Mouse (Mus musculus) lung, postnatal 0 days (tissue): ENCODE measurements around the gene Iqck.

Experiments used
- CTCF ChIP-seq: IDR thresholded peaks from 2 replicates; pipeline ENCODE4 v1.5.1; 2016; ENCODE audit warnings: antibody characterized with exemption, mild to moderate bottlenecking
- EP300 ChIP-seq: IDR thresholded peaks from 2 replicates; pipeline ENCODE4 v1.6.1; 2016; ENCODE audit warnings: antibody characterized with exemption, mild to moderate bottlenecking, control low read depth

DNA sequence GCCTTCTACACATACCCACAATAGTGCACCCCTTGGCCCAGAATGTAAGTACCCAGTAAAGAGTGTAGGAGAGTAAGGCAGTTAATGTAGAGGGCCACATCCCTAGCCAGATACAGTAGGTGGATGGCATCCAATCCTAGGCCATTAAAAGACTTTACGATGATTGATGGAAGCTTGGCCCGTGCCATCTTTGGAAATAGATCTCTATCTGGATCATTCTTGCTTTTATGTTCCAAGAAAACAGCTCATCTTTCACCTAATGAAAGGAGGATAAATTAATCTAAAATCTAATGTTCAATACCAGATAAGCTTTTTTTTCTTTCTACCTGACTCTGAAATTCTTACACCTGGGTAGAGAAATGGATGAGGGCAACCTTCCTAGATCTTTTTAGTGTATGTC, 55.6 kb downstream of the Iqck start:
- TF ChIP-seq CTCF (no peak), EP300 (no peak)
